Mouse (Mus musculus): ENCODE results near the gene Fignl2. TPM values are rescaled to one million over a fixed set of nuclear protein-coding genes. Genes with fewer than 3 reads are reported as not detected.

Fignl2 gene
- total and polyA plus RNA-seq, 3 experiments = not detected

GRCm38 (mm10) chr15:101080031-101080520 lies 1.7 kb upstream of the Fignl2 start:
- Histone ChIP-seq H3K4me1 (ENCODE audit: control insufficient read depth in 1 of 2, insufficient read depth in 2 of 2, low read length in 2 of 2) (no peaks in the 10 kb centered on the region), H3K9ac (ENCODE audit: control insufficient read depth, low read depth, low read length, poor library complexity, severe bottlenecking) (no peak overlapping the region), H3K79me2 (ENCODE audit: control insufficient read depth, insufficient read depth, low read length, poor library complexity) (no peaks in the 10 kb centered on the region), H3K27me3 (ENCODE audit: control insufficient read depth in 1 of 2, insufficient read depth in 2 of 2, low read length in 2 of 2) (peaks cover 1 to 2% of the 10 kb centered on the region in 2 experiments; a peak in 2 of 4 replicates), H3K27ac (ENCODE audit: control insufficient read depth, low read depth, low read length) (no peak overlapping the region), H3K4me3 (ENCODE audit: control insufficient read depth in 1 of 2, insufficient read depth in 1 of 2, low read depth in 2 of 2, low read length in 2 of 2) (no peak overlapping the region), H3K9me3 (replicated peaks; ENCODE audit: insufficient read depth, low read length) (no peaks in the 10 kb centered on the region), H3K36me3 (ENCODE audit: control insufficient read depth in 1 of 2, insufficient read depth in 2 of 2, low read length in 2 of 2) (no peaks in the 10 kb centered on the region)
- DNase-seq (ENCODE audit: low read depth, low spot score) = no peak
- TF ChIP-seq ZMIZ1 (IDR thresholded peaks at IDR 0.05; ENCODE audit: low read depth, low read length) = no peak
- no peak for TF ChIP-seq GABPA (IDR thresholded peaks at IDR 0.05; ENCODE audit: low read depth, low read length)
- TF ChIP-seq EP300 (IDR thresholded peaks at IDR 0.05; ENCODE audit: low read depth in 1 of 2, low read length in 2 of 2) = no peak
- TF ChIP-seq TCF12 (IDR thresholded peaks at IDR 0.05; ENCODE audit: low read depth, low read length) = no peak
- no peak for TF ChIP-seq USF2 (IDR thresholded peaks at IDR 0.05; ENCODE audit: borderline replicate concordance in 1 of 2, insufficient read depth in 1 of 2, low read depth in 1 of 2, low read length in 2 of 2)
- TF ChIP-seq RCOR1 (IDR thresholded peaks at IDR 0.05; ENCODE audit: low read depth, low read length) = no peak
- no peak for TF ChIP-seq BHLHE40 (IDR thresholded peaks at IDR 0.05; ENCODE audit: borderline replicate concordance, low read depth, low read length)
- no peak for TF ChIP-seq MYB (IDR thresholded peaks at IDR 0.05; ENCODE audit: low read depth, low read length)
- TF ChIP-seq ELF1 (IDR thresholded peaks at IDR 0.05; ENCODE audit: low read depth, low read length) = no peak
- TF ChIP-seq NELFE (IDR thresholded peaks at IDR 0.05; ENCODE audit: low read depth, low read length) = no peak
- no peak for TF ChIP-seq CTCF (IDR thresholded peaks at IDR 0.05 in 2 of 3, conservative IDR thresholded peaks at IDR 0.05 in 1 of 3; ENCODE audit: control insufficient read depth in 1 of 3, insufficient read depth in 1 of 3, low read depth in 2 of 3, low read length in 3 of 3, poor library complexity in 1 of 3, severe bottlenecking in 1 of 3)
- TF ChIP-seq NRF1 (IDR thresholded peaks at IDR 0.05; ENCODE audit: insufficient read depth, low read depth, low read length, poor library complexity, severe bottlenecking) = no peak
- no peak for TF ChIP-seq USF1 (IDR thresholded peaks at IDR 0.05; ENCODE audit: low read depth, low read length)
- TF ChIP-seq POLR2A (IDR thresholded peaks at IDR 0.05; ENCODE audit: control insufficient read depth in 1 of 2, insufficient read depth in 1 of 2, low read depth in 1 of 2, low read length in 2 of 2, poor library complexity in 1 of 2) = no peak

GRCm38 (mm10) chr15:101078731-101079156 lies 377 bp upstream of the Fignl2 start:
- Histone ChIP-seq H3K9ac (ENCODE audit: control insufficient read depth, low read depth, low read length, poor library complexity, severe bottlenecking) (no peak overlapping the region), H3K9me3 (replicated peaks; ENCODE audit: insufficient read depth, low read length) (no peaks in the 10 kb centered on the region), H3K36me3 (ENCODE audit: control insufficient read depth in 1 of 2, insufficient read depth in 2 of 2, low read length in 2 of 2) (no peaks in the 10 kb centered on the region), H3K4me1 (ENCODE audit: control insufficient read depth in 1 of 2, insufficient read depth in 2 of 2, low read length in 2 of 2) (no peaks in the 10 kb centered on the region), H3K27ac (ENCODE audit: control insufficient read depth, low read depth, low read length) (no peak overlapping the region), H3K4me3 (ENCODE audit: control insufficient read depth in 1 of 2, insufficient read depth in 1 of 2, low read depth in 2 of 2, low read length in 2 of 2) (no peak overlapping the region), H3K79me2 (ENCODE audit: control insufficient read depth, insufficient read depth, low read length, poor library complexity) (no peaks in the 10 kb centered on the region), H3K27me3 (ENCODE audit: control insufficient read depth in 1 of 2, insufficient read depth in 2 of 2, low read length in 2 of 2) (peaks cover 2 to 5% of the 10 kb centered on the region in 2 experiments; a peak in 3 of 4 replicates)
- DNase-seq (ENCODE audit: low read depth, low spot score) = no peak
- TF ChIP-seq USF2 (IDR thresholded peaks at IDR 0.05; ENCODE audit: borderline replicate concordance in 1 of 2, insufficient read depth in 1 of 2, low read depth in 1 of 2, low read length in 2 of 2) (no peak), TAL1 (IDR thresholded peaks at IDR 0.05; ENCODE audit: low read length) (no peak), E2F4 (IDR thresholded peaks at IDR 0.05; ENCODE audit: borderline replicate concordance, low read depth, low read length) (no peak), UBTF (IDR thresholded peaks at IDR 0.05; ENCODE audit: borderline replicate concordance, insufficient read depth, low read depth, low read length) (no peak), JUND (IDR thresholded peaks at IDR 0.05; ENCODE audit: low read depth, low read length) (no peak), KAT2A (conservative IDR thresholded peaks at IDR 0.05; ENCODE audit: low read depth, low read length) (no peak), NRF1 (IDR thresholded peaks at IDR 0.05; ENCODE audit: insufficient read depth, low read depth, low read length, poor library complexity, severe bottlenecking) (no peak), ELF1 (IDR thresholded peaks at IDR 0.05; ENCODE audit: low read depth, low read length) (no peak), ZC3H11A (IDR thresholded peaks at IDR 0.05; ENCODE audit: low read depth, low read length) (no peak), CTCF (IDR thresholded peaks at IDR 0.05 in 2 of 3, conservative IDR thresholded peaks at IDR 0.05 in 1 of 3; ENCODE audit: control insufficient read depth in 1 of 3, insufficient read depth in 1 of 3, low read depth in 2 of 3, low read length in 3 of 3, poor library complexity in 1 of 3, severe bottlenecking in 1 of 3) (no peak), SMC3 (IDR thresholded peaks at IDR 0.05; ENCODE audit: low read depth, low read length) (no peak)

Measured in MEL (cell line).